Mouse (Mus musculus): ENCODE measurements around the gene Adgra1.

The Adgra1 gene

GRCm38 (mm10) chr7:139834036-139834435 is at the start of gene Adgra1:
Gene Adgra1 (plus strand): TSS chr7:139834174.
- no peak for DNase-seq (ENCODE audit: low read depth in 2 of 2, low spot score in 2 of 2)

GRCm38 (mm10) chr7:139787382-139787781 is 46.6 kb upstream of the Adgra1 start:
- DNase-seq (ENCODE audit: low read depth in 2 of 2, low spot score in 2 of 2): no peak

GRCm38 (mm10) chr7:139788927-139789326 is 45.0 kb upstream of the Adgra1 start:
- no peak for DNase-seq (ENCODE audit: low read depth in 2 of 2, low spot score in 2 of 2)

- DNase-seq (ENCODE audit: low read depth in 2 of 2, low spot score in 2 of 2): no peak
These were observed 44.3 kb upstream of the Adgra1 start for GRCm38 (mm10) chr7:139789718-139790117.

GRCm38 (mm10) chr7:139791601-139792000 is 42.4 kb upstream of the Adgra1 start:
- DNase-seq (ENCODE audit: low read depth in 2 of 2, low spot score in 2 of 2): no peak

GRCm38 (mm10) chr7:139795004-139795605 is 38.9 kb upstream of the Adgra1 start:
- no peak for DNase-seq (ENCODE audit: low read depth in 2 of 2, low spot score in 2 of 2)

GRCm38 (mm10) chr7:139797186-139798109 is 36.5 kb upstream of the Adgra1 start:
- DNase-seq (ENCODE audit: low read depth in 2 of 2, low spot score in 2 of 2): no peak

GRCm38 (mm10) chr7:139806175-139806601 is 27.8 kb upstream of the Adgra1 start:
- DNase-seq (ENCODE audit: low read depth in 2 of 2, low spot score in 2 of 2): no peak

- DNase-seq (ENCODE audit: low read depth in 2 of 2, low spot score in 2 of 2): no peak
These were observed 23.9 kb upstream of the Adgra1 start for GRCm38 (mm10) chr7:139810036-139810435.

GRCm38 (mm10) chr7:139811706-139812105 is 22.3 kb upstream of the Adgra1 start:
- DNase-seq (ENCODE audit: low read depth in 2 of 2, low spot score in 2 of 2): no peak

- DNase-seq (ENCODE audit: low read depth in 2 of 2, low spot score in 2 of 2): no peak
These were observed 20.3 kb upstream of the Adgra1 start for GRCm38 (mm10) chr7:139813577-139814207.

GRCm38 (mm10) chr7:139822301-139823010 is 11.5 kb upstream of the Adgra1 start:
- DNase-seq (ENCODE audit: low read depth in 2 of 2, low spot score in 2 of 2): no peak

- no peak for DNase-seq (ENCODE audit: low read depth in 2 of 2, low spot score in 2 of 2)
These were observed 6.3 kb upstream of the Adgra1 start for GRCm38 (mm10) chr7:139827687-139828086.

GRCm38 (mm10) chr7:139833532-139833931 is 442 bp upstream of the Adgra1 start:
- no peak for DNase-seq (ENCODE audit: low read depth in 2 of 2, low spot score in 2 of 2)

GRCm38 (mm10) chr7:139835140-139836131 is 1.5 kb downstream of the Adgra1 start:
- DNase-seq (ENCODE audit: low read depth in 2 of 2, low spot score in 2 of 2): no peak

- DNase-seq (ENCODE audit: low read depth in 2 of 2, low spot score in 2 of 2): no peak
These were observed 6.6 kb downstream of the Adgra1 start for GRCm38 (mm10) chr7:139840443-139841168.

- DNase-seq (ENCODE audit: low read depth in 2 of 2, low spot score in 2 of 2): no peak
These were observed 8.4 kb downstream of the Adgra1 start for GRCm38 (mm10) chr7:139842397-139842796.

- no peak for DNase-seq (ENCODE audit: low read depth in 2 of 2, low spot score in 2 of 2)
These were observed 9.2 kb downstream of the Adgra1 start for GRCm38 (mm10) chr7:139843140-139843539.

GRCm38 (mm10) chr7:139843776-139844175 is 9.8 kb downstream of the Adgra1 start:
- DNase-seq (ENCODE audit: low read depth in 2 of 2, low spot score in 2 of 2): no peak

Data from CD8-positive naive resting alpha-beta T cell, adult 2 months (primary cell).